Mouse (Mus musculus): Measurements from ENCODE around the gene Gsk3a. TPM values are rescaled to one million over a fixed set of nuclear protein-coding genes. Genes with fewer than 3 reads are reported as not detected.

Gsk3a gene
- polyA plus RNA-seq, 1 experiment from 2014 or later = 13.6 TPM

DNA sequence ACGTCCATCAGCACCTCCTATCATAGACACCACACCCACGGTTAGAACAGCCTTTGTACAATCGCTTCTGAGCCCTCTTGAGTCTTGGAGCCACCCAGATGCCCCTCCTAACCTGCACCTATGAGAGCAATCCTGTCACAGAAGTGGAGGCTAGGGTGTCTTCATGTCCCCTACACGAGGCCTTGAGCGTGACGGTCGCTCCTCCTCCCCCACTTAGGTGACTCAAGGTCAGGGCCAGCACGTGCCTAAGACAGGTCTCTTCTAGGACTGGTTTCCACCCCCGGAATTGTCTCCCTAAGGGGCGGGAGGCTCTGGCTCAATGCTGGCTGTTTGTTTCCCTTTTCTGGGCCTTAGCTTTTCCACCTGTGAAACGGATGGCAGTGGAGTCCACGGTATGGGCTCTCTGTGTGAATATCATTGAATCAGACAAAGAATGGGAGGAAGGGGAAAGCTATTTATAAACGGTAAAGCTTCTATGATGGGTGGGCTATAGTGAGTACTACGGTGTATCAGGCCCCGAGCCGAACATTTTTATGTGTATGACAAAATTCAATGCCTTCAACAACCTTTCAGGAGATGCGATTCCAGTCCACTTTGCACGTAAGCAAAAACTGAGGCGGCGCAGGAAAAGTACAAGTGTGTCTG, 17.1 kb downstream of the Gsk3a start, which contains the start of gene Dedd2:
Gene Dedd2 (minus strand): TSS at position 159 of the 645 bp plus-strand sequence.
- H3K4me3 ChIP-seq (ENCODE audit: low read depth, low read length) = peak within 1 kb of the TSS; percentile 72
- H3K4me1 ChIP-seq (replicated peaks; ENCODE audit: control insufficient read depth, insufficient read depth, low read length) = peaks cover 29% of the 10 kb centered on the region
- H3K27me3 ChIP-seq (replicated peaks; ENCODE audit: control insufficient read depth, insufficient read depth, low read length) = no peaks in the 10 kb centered on the region
- WGBS = 6% methylated on average over 20 of the region's 20 CpGs
- no peak for ATAC-seq (replicated peaks; ENCODE audit: low FRiP score, low TSS enrichment, low read depth)
- H3K27ac ChIP-seq (ENCODE audit: low read depth) = peak within 1 kb of the TSS; percentile 80
- peak within 1 kb of the TSS; percentile 83 for H3K4me2 ChIP-seq (ENCODE audit: low read length)
- H3K9ac ChIP-seq (ENCODE audit: low read length) = peak within 1 kb of the TSS; percentile 63
- H3K9me3 ChIP-seq (ENCODE audit: control insufficient read depth, low read length) = no peaks in the 10 kb centered on the region
- no peak for DNase-seq (ENCODE audit: low spot score)
- H3K36me3 ChIP-seq (ENCODE audit: control insufficient read depth, insufficient read depth, low read length) = peaks cover 25% of the 10 kb centered on the region

DNA sequence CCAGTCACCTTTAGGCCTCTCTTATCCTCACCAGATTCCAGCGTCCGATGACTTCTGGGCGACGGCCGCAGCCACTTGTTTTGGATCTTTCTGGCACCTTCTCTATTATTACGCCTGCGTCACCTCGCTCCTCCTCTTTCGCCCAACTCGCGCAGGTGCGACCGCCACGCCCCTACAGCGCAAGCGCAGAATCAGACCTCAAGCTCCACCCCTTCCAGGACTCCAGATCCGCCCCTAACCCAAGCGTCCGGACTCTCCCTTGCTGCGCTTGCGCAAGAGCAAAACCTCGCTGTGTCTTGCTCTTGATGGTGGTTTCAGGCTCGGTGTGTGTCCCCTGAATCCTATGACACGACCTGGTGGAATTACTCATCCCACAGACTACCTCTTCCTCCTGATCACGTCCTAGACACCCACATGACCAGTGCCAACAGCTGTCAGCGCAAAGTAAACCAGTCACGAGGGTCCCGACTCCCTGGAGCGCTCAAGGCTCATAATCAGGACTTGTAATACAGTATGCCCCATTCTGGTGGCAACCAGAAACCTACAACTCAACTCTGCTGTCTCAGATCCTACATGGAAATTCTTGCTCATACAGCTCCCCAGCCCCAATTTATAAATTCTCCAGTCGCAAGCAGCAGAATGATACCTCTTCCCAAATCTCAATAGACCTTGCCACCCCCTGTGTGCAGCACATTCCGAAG, 17.7 kb downstream of the Gsk3a start:
- H3K4me1 ChIP-seq (replicated peaks; ENCODE audit: control insufficient read depth, insufficient read depth, low read length) = peaks cover 29% of the 10 kb centered on the region

GRCm38 (mm10) chr7:25219416-25219750, 18.3 kb downstream of the Gsk3a start:
- Histone ChIP-seq H3K27ac (ENCODE audit: low read depth) (peak overlapping the region; percentile 80), H3K27me3 (replicated peaks; ENCODE audit: control insufficient read depth, insufficient read depth, low read length) (no peaks in the 10 kb centered on the region), H3K9me3 (ENCODE audit: control insufficient read depth, low read length) (no peaks in the 10 kb centered on the region), H3K4me2 (ENCODE audit: low read length) (peak overlapping the region; percentile 83), H3K4me1 (replicated peaks; ENCODE audit: control insufficient read depth, insufficient read depth, low read length) (peaks cover 29% of the 10 kb centered on the region), H3K9ac (ENCODE audit: low read length) (peak overlapping the region; percentile 63), H3K36me3 (ENCODE audit: control insufficient read depth, insufficient read depth, low read length) (peaks cover 19% of the 10 kb centered on the region), H3K4me3 (ENCODE audit: low read depth, low read length) (peak overlapping the region; percentile 72)
- ATAC-seq (replicated peaks; ENCODE audit: low FRiP score, low TSS enrichment, low read depth) = peak; percentile 30
- DNase-seq (ENCODE audit: low spot score) = no peak
- under 1% methylated on average over 16 of the region's 16 CpGs for WGBS

More for the DNA sequence above, 17.7 kb downstream of the Gsk3a start:
- H3K36me3 ChIP-seq (ENCODE audit: control insufficient read depth, insufficient read depth, low read length) = peaks cover 23% of the 10 kb centered on the region
- H3K4me3 ChIP-seq (ENCODE audit: low read depth, low read length) = peak overlapping the region; percentile 72
- peak overlapping the region; percentile 80; the same call in 1 of the 2 replicates for H3K27ac ChIP-seq (ENCODE audit: low read depth)
- no peaks in the 10 kb centered on the region for H3K9me3 ChIP-seq (ENCODE audit: control insufficient read depth, low read length)
- peak overlapping the region; percentile 83 for H3K4me2 ChIP-seq (ENCODE audit: low read length)
- WGBS = 4% methylated on average over 31 of the region's 31 CpGs
- ATAC-seq (replicated peaks; ENCODE audit: low FRiP score, low TSS enrichment, low read depth) (peak; percentile 63), DNase-seq (ENCODE audit: low spot score) (peak; percentile 93)
- no peaks in the 10 kb centered on the region for H3K27me3 ChIP-seq (replicated peaks; ENCODE audit: control insufficient read depth, insufficient read depth, low read length)
- H3K9ac ChIP-seq (ENCODE audit: low read length) = peak overlapping the region; percentile 63

GRCm38 (mm10) chr7:25218705-25219415, 18.8 kb downstream of the Gsk3a start:
- peak overlapping the region; percentile 63 for H3K9ac ChIP-seq (ENCODE audit: low read length)
- H3K27me3 ChIP-seq (replicated peaks; ENCODE audit: control insufficient read depth, insufficient read depth, low read length) = no peaks in the 10 kb centered on the region
- H3K9me3 ChIP-seq (ENCODE audit: control insufficient read depth, low read length) = no peaks in the 10 kb centered on the region
- peaks cover 13% of the 10 kb centered on the region; the same call in 1 of the 2 replicates for H3K36me3 ChIP-seq (ENCODE audit: control insufficient read depth, insufficient read depth, low read length)
- peak; percentile 87 for DNase-seq (ENCODE audit: low spot score)
- H3K4me2 ChIP-seq (ENCODE audit: low read length) = peak overlapping the region; percentile 83
- under 1% methylated on average over 53 of the region's 53 CpGs for WGBS
- H3K4me3 ChIP-seq (ENCODE audit: low read depth, low read length) = peak overlapping the region; percentile 72
- peak; percentile 42 for ATAC-seq (replicated peaks; ENCODE audit: low FRiP score, low TSS enrichment, low read depth)
- peak overlapping the region; percentile 80 for H3K27ac ChIP-seq (ENCODE audit: low read depth)
- peaks cover 29% of the 10 kb centered on the region for H3K4me1 ChIP-seq (replicated peaks; ENCODE audit: control insufficient read depth, insufficient read depth, low read length)

DNA sequence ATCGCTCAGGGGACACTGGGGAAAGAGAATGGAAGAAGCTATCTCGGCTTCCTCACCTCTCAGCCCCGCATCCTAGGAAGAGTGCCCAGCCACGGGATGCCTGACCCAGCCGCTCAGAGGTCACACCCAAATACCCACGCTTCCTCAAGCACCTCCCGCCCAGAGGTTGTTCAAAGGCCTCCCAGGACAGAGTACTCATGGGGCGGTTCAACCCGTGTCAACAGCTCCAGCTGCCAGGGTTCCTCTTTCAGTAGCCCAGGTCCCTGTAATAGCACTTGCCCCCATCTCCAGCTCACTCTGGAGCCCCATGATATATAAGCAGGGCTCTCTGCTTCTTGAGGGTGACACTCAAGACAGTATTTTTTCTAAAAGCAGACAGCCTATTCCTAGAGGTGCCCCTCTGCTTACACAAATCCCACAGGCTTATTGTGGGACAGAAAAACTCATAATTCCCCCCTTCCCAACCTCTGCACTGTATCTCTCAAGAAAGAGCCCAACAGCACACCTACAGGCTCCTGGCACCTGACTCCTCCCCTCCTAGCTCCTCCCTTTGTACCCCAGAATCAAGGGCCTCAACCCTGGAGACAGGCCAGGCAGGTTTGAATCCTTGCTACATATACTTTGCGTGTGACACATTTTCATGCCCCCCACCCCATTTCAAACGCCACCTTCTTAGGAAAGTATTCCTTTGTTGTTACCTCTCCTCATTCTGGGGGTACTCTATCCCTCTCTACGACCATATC, 19.8 kb downstream of the Gsk3a start:
- ATAC-seq (replicated peaks; ENCODE audit: low FRiP score, low TSS enrichment, low read depth) = no peak
- Histone ChIP-seq H3K4me2 (ENCODE audit: low read length) (peak overlapping the region; percentile 83), H3K9me3 (ENCODE audit: control insufficient read depth, low read length) (no peaks in the 10 kb centered on the region), H3K27ac (ENCODE audit: low read depth) (no peak overlapping the region), H3K27me3 (replicated peaks; ENCODE audit: control insufficient read depth, insufficient read depth, low read length) (no peaks in the 10 kb centered on the region), H3K36me3 (ENCODE audit: control insufficient read depth, insufficient read depth, low read length) (peaks cover 5% of the 10 kb centered on the region; the same call in 1 of the 2 replicates), H3K9ac (ENCODE audit: low read length) (no peak overlapping the region), H3K4me1 (replicated peaks; ENCODE audit: control insufficient read depth, insufficient read depth, low read length) (peaks cover 28% of the 10 kb centered on the region), H3K4me3 (ENCODE audit: low read depth, low read length) (peak overlapping the region; percentile 4; the same call in 1 of the 2 replicates)
- DNase-seq (ENCODE audit: low spot score) = no peak
- WGBS = 72% methylated on average over 12 of the region's 12 CpGs

DNA sequence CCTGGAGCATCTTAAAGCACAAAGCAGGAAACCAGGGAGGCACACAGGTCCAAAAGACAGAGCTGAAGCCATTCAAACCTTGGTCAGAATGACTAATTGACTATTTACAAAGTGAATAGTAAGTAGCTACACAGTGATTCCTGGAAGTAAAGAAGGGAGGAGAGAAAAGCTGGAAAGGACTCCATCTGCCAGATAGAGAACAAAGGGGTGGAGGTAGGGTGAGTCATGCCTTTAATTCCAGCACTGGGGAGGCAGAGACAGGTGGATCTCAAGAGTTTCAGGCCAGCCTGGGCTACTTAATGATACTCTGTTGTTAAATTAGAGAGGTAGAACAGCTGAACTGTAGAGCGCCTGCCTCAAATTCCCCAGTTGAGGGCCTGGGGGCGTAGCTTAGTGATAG, 23.5 kb downstream of the Gsk3a start:
- ATAC-seq (replicated peaks; ENCODE audit: low FRiP score, low TSS enrichment, low read depth) = no peak

GRCm38 (mm10) chr7:25213099-25213498, 24.6 kb downstream of the Gsk3a start:
- Histone ChIP-seq H3K4me3 (ENCODE audit: low read depth, low read length) (no peak overlapping the region), H3K4me1 (replicated peaks; ENCODE audit: control insufficient read depth, insufficient read depth, low read length) (peaks cover 4% of the 10 kb centered on the region; the same call in 1 of the 2 replicates), H3K27me3 (replicated peaks; ENCODE audit: control insufficient read depth, insufficient read depth, low read length) (no peaks in the 10 kb centered on the region), H3K9me3 (ENCODE audit: control insufficient read depth, low read length) (no peaks in the 10 kb centered on the region), H3K4me2 (ENCODE audit: low read length) (no peak overlapping the region), H3K9ac (ENCODE audit: low read length) (no peak overlapping the region), H3K36me3 (ENCODE audit: control insufficient read depth, insufficient read depth, low read length) (peaks cover 12% of the 10 kb centered on the region), H3K27ac (ENCODE audit: low read depth) (no peak overlapping the region)
- DNase-seq (ENCODE audit: low spot score) (no peak), ATAC-seq (replicated peaks; ENCODE audit: low FRiP score, low TSS enrichment, low read depth) (no peak)
- WGBS = 68% methylated on average over 3 of the region's 3 CpGs

More for the DNA sequence above, 23.5 kb downstream of the Gsk3a start:
- no peaks in the 10 kb centered on the region for H3K27me3 ChIP-seq (replicated peaks; ENCODE audit: control insufficient read depth, insufficient read depth, low read length)
- WGBS = 87% methylated on average over 2 of the region's 2 CpGs
- DNase-seq (ENCODE audit: low spot score) = no peak
- no peak overlapping the region for H3K27ac ChIP-seq (ENCODE audit: low read depth)
- H3K9ac ChIP-seq (ENCODE audit: low read length) = no peak overlapping the region
- no peaks in the 10 kb centered on the region for H3K9me3 ChIP-seq (ENCODE audit: control insufficient read depth, low read length)
- peaks cover 8% of the 10 kb centered on the region; the same call in 1 of the 2 replicates for H3K4me1 ChIP-seq (replicated peaks; ENCODE audit: control insufficient read depth, insufficient read depth, low read length)
- H3K36me3 ChIP-seq (ENCODE audit: control insufficient read depth, insufficient read depth, low read length) = peaks cover 12% of the 10 kb centered on the region
- H3K4me3 ChIP-seq (ENCODE audit: low read depth, low read length) = no peak overlapping the region
- H3K4me2 ChIP-seq (ENCODE audit: low read length) = no peak overlapping the region

DNA sequence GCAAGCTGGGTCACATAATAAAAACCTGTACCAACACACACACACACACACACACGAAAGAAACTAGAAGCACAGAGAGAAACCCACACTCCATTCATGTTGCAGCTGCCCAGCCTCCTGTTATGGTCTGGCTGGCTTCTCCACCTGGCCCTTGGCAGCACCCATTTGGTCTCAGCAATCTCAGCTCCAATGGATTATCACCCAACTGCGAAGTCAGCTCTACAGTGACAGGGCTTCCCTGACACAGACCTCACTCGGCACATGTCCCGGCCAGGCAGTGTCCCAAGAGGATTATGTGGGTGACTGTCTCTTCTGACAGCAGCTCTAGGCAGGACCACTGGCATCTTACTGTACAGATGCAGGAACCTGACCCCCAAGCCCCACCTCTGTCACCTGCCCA, 27.2 kb downstream of the Gsk3a start:
- Histone ChIP-seq H3K27ac (ENCODE audit: low read depth) (no peak overlapping the region), H3K4me1 (replicated peaks; ENCODE audit: control insufficient read depth, insufficient read depth, low read length) (no peaks in the 10 kb centered on the region), H3K27me3 (replicated peaks; ENCODE audit: control insufficient read depth, insufficient read depth, low read length) (no peaks in the 10 kb centered on the region), H3K4me2 (ENCODE audit: low read length) (no peak overlapping the region), H3K9ac (ENCODE audit: low read length) (no peak overlapping the region), H3K36me3 (ENCODE audit: control insufficient read depth, insufficient read depth, low read length) (peaks cover 16% of the 10 kb centered on the region), H3K4me3 (ENCODE audit: low read depth, low read length) (no peak overlapping the region), H3K9me3 (ENCODE audit: control insufficient read depth, low read length) (no peaks in the 10 kb centered on the region)
- 84% methylated on average over 4 of the region's 4 CpGs for WGBS
- DNase-seq (ENCODE audit: low spot score) (no peak), ATAC-seq (replicated peaks; ENCODE audit: low FRiP score, low TSS enrichment, low read depth) (no peak)
